Mouse (Mus musculus) hindbrain, embryonic 15.5 days (tissue): ENCODE data around the gene Llgl2. TPM values are rescaled to one million over a fixed set of nuclear protein-coding genes. Genes with fewer than 3 reads are reported as not detected.
A peak's percentile ranks its signal among the peaks of the same experiment; 100 is the strongest.
"Not testable (repeated sequence)": the region's sequence is repeated elsewhere in the genome, so short reads cannot be mapped to it uniquely, and the experiment has no call there.

Experiments
- ATAC-seq: fragments of 200-750 bp; cut with Nextera tagmentation; 2 replicates; pipeline ENCODE4 v1.8.0; 2017; ENCODE audit warnings: low read depth, moderate number of reproducible peaks, moderate TSS enrichment; ENCODE audit not compliant: low FRiP score
- H3K27ac ChIP-seq: fragments of 300-500 bp; sonication (generic); replicated peaks from 2 replicates; pipeline ENCODE4 v1.5.1; 2015; ENCODE audit warnings: mild to moderate bottlenecking, inconsistent platforms
- H3K27me3 ChIP-seq: fragments of 300-500 bp; sonication (generic); 2 replicates; pipeline ENCODE4 v1.6.1; 2015; ENCODE audit warnings: control low read depth, inconsistent platforms
- H3K36me3 ChIP-seq: fragments of 300-500 bp; sonication (generic); 2 replicates; pipeline ENCODE4 v1.6.1; 2015; ENCODE audit warnings: control low read depth, inconsistent platforms
- H3K4me1 ChIP-seq: fragments of 300-500 bp; sonication (generic); replicated peaks from 2 replicates; pipeline ENCODE4 v1.6.1; 2015; ENCODE audit warnings: control low read depth, inconsistent platforms
- H3K4me2 ChIP-seq: fragments of 300-500 bp; sonication (generic); 2 replicates; pipeline ENCODE4 v1.6.1; 2015; ENCODE audit warnings: moderate library complexity, mild to moderate bottlenecking, inconsistent platforms
- H3K4me3 ChIP-seq: fragments of 300-500 bp; sonication (generic); 2 replicates; pipeline ENCODE4 v1.5.1; 2015; ENCODE audit warnings: mild to moderate bottlenecking, inconsistent platforms
- H3K9ac ChIP-seq: fragments of 300-500 bp; sonication (generic); 2 replicates; pipeline ENCODE4 v1.6.1; 2015; ENCODE audit warnings: inconsistent platforms
- H3K9me3 ChIP-seq: fragments of 300-500 bp; sonication (generic); 2 replicates; pipeline ENCODE4 v1.6.1; 2016; ENCODE audit warnings: control low read depth, inconsistent platforms
- WGBS: fragments of 180-500 bp; shearing (Covaris S2); methylation state at CpG from one replicate; pipeline ENCODE4 v1.1.7; 2015; 5-methylcytosine and 5-hydroxymethylcytosine counted together
- polyA plus RNA-seq: library from polyadenylated mRNA; unstranded; fragments of >200 nt; fragmentation: Nextera tagmentation; extraction: Ambion mirVana; gene quantifications from 2 replicates; pipeline ENCODE4 v1.2.1, GENCODE M21; 2015

Gene Llgl2
- polyA plus RNA-seq, 1 experiment from 2014 or later = 1.3 TPM

GRCm38 (mm10) chr11:115841044-115841443, 17.2 kb downstream of the Llgl2 start:
- ATAC-seq = no peak
- Histone ChIP-seq H3K9ac (no peak overlapping the region), H3K27ac (no peak overlapping the region), H3K4me2 (no peak overlapping the region), H3K27me3 (no peaks in the 10 kb centered on the region), H3K9me3 (no peaks in the 10 kb centered on the region), H3K36me3 (no peaks in the 10 kb centered on the region), H3K4me3 (no peak overlapping the region), H3K4me1 (no peaks in the 10 kb centered on the region)
- WGBS = 84% methylated on average over 6 of the region's 6 CpGs

- Histone ChIP-seq H3K27ac (no peak overlapping the region), H3K4me1 (no peaks in the 10 kb centered on the region), H3K36me3 (no peaks in the 10 kb centered on the region), H3K9ac (no peak overlapping the region), H3K4me3 (no peak overlapping the region), H3K4me2 (no peak overlapping the region), H3K27me3 (no peaks in the 10 kb centered on the region), H3K9me3 (no peaks in the 10 kb centered on the region)
- 31% methylated on average over 6 of the region's 6 CpGs for WGBS
- no peak for ATAC-seq
Measured at GRCm38 (mm10) chr11:115841961-115842550, 18.2 kb downstream of the Llgl2 start.

GRCm38 (mm10) chr11:115843141-115843890, 19.5 kb downstream of the Llgl2 start:
- Histone ChIP-seq H3K4me2 (no peak overlapping the region), H3K4me3 (no peak overlapping the region), H3K9ac (no peak overlapping the region), H3K4me1 (no peaks in the 10 kb centered on the region), H3K27ac (no peak overlapping the region), H3K9me3 (no peaks in the 10 kb centered on the region), H3K27me3 (no peaks in the 10 kb centered on the region), H3K36me3 (no peaks in the 10 kb centered on the region)
- WGBS = 80% methylated on average over 14 of the region's 14 CpGs
- no peak for ATAC-seq

- ATAC-seq = no peak
- no peak overlapping the region for H3K4me2 ChIP-seq
- no peaks in the 10 kb centered on the region for H3K4me1 ChIP-seq
- no peaks in the 10 kb centered on the region for H3K9me3 ChIP-seq
- no peak overlapping the region for H3K27ac ChIP-seq
- H3K27me3 ChIP-seq = no peaks in the 10 kb centered on the region
- 88% methylated on average over 5 of the region's 5 CpGs for WGBS
- H3K9ac ChIP-seq = no peak overlapping the region
- no peaks in the 10 kb centered on the region for H3K36me3 ChIP-seq
- no peak overlapping the region for H3K4me3 ChIP-seq
Measured at GRCm38 (mm10) chr11:115843891-115844239, 20.0 kb downstream of the Llgl2 start.

- Histone ChIP-seq H3K27ac (no peak overlapping the region), H3K4me1 (no peaks in the 10 kb centered on the region), H3K27me3 (no peaks in the 10 kb centered on the region), H3K36me3 (no peaks in the 10 kb centered on the region), H3K4me2 (no peak overlapping the region), H3K4me3 (no peak overlapping the region), H3K9me3 (no peaks in the 10 kb centered on the region), H3K9ac (no peak overlapping the region)
- no peak for ATAC-seq
- 82% methylated on average over 8 of the region's 8 CpGs for WGBS
Measured at GRCm38 (mm10) chr11:115844240-115844639, 20.4 kb downstream of the Llgl2 start.

GRCm38 (mm10) chr11:115845819-115846218, 22.0 kb downstream of the Llgl2 start:
- no peak overlapping the region for H3K4me2 ChIP-seq
- no peaks in the 10 kb centered on the region for H3K4me1 ChIP-seq
- no peaks in the 10 kb centered on the region for H3K36me3 ChIP-seq
- ATAC-seq = no peak
- H3K4me3 ChIP-seq = no peak overlapping the region
- no peak overlapping the region for H3K9ac ChIP-seq
- H3K27ac ChIP-seq = no peak overlapping the region
- H3K27me3 ChIP-seq = no peaks in the 10 kb centered on the region
- WGBS = 94% methylated on average over 2 of the region's 2 CpGs
- H3K9me3 ChIP-seq = no peaks in the 10 kb centered on the region

- Histone ChIP-seq H3K4me1 (peaks cover 18% of the 10 kb centered on the region), H3K9ac (no peak overlapping the region), H3K27me3 (peaks cover 22% of the 10 kb centered on the region), H3K36me3 (no peaks in the 10 kb centered on the region), H3K4me3 (no peak overlapping the region), H3K9me3 (no peaks in the 10 kb centered on the region), H3K4me2 (no peak overlapping the region), H3K27ac (no peak overlapping the region)
- ATAC-seq = no peak
- 74% methylated on average over 6 of the region's 6 CpGs for WGBS
Measured at GRCm38 (mm10) chr11:115854674-115855073, 30.8 kb downstream of the Llgl2 start.

GRCm38 (mm10) chr11:115857146-115857545, 33.3 kb downstream of the Llgl2 start:
- H3K36me3 ChIP-seq, H3K9ac ChIP-seq, H3K9me3 ChIP-seq, H3K4me2 ChIP-seq, H3K27ac ChIP-seq, H3K4me3 ChIP-seq, ATAC-seq: not testable (repeated sequence)
- Histone ChIP-seq H3K4me1 (peaks cover 22% of the 10 kb centered on the region), H3K27me3 (peaks cover 47% of the 10 kb centered on the region)
- WGBS = 91% methylated on average over 4 of the region's 4 CpGs

GRCm38 (mm10) chr11:115857936-115858335, 34.1 kb downstream of the Llgl2 start:
- ATAC-seq = no peak
- Histone ChIP-seq H3K9me3 (no peaks in the 10 kb centered on the region), H3K4me3 (no peak overlapping the region), H3K4me1 (peaks cover 22% of the 10 kb centered on the region), H3K27ac (no peak overlapping the region), H3K27me3 (peaks cover 48% of the 10 kb centered on the region), H3K36me3 (no peaks in the 10 kb centered on the region), H3K9ac (no peak overlapping the region), H3K4me2 (no peak overlapping the region)
- 33% methylated on average over 13 of the region's 13 CpGs for WGBS

- Histone ChIP-seq H3K4me2 (peak within 1 kb of the TSS; percentile 51), H3K9ac (0 out of 2 replicates have a peak within 1 kb of the TSS, but pooled peaks have one; percentile 18), H3K27me3 (peaks cover 48% of the 10 kb centered on the region), H3K4me3 (peak within 1 kb of the TSS; percentile 27), H3K36me3 (no peaks in the 10 kb centered on the region), H3K27ac (no peak within 1 kb of the TSS), H3K4me1 (peaks cover 22% of the 10 kb centered on the region), H3K9me3 (no peaks in the 10 kb centered on the region)
- no peak for ATAC-seq
- WGBS = 10% methylated on average over 27 of the region's 27 CpGs
Measured at GRCm38 (mm10) chr11:115858354-115858753, 34.5 kb downstream of the Llgl2 start, which contains the start of gene Myo15b. TSS of gene Myo15b (plus strand) at chr11:115858406.

- Histone ChIP-seq H3K27ac (no peak overlapping the region), H3K4me3 (peak overlapping the region; percentile 27), H3K4me1 (peaks cover 22% of the 10 kb centered on the region), H3K36me3 (no peaks in the 10 kb centered on the region), H3K4me2 (peak overlapping the region; percentile 51), H3K27me3 (peaks cover 48% of the 10 kb centered on the region), H3K9me3 (no peaks in the 10 kb centered on the region), H3K9ac (0 out of 2 replicates have a peak overlapping the region, but pooled peaks have one; percentile 18)
- WGBS = 2% methylated on average over 75 of the region's 75 CpGs
- peak; percentile 66 for ATAC-seq
Measured at GRCm38 (mm10) chr11:115859143-115859945, 35.5 kb downstream of the Llgl2 start.

GRCm38 (mm10) chr11:115863895-115864294, 40.0 kb downstream of the Llgl2 start:
- H3K4me3 ChIP-seq = no peak overlapping the region
- no peaks in the 10 kb centered on the region for H3K9me3 ChIP-seq
- H3K4me2 ChIP-seq = no peak overlapping the region
- H3K4me1 ChIP-seq = peaks cover 11% of the 10 kb centered on the region
- no peak for ATAC-seq
- H3K27ac ChIP-seq = no peak overlapping the region
- no peaks in the 10 kb centered on the region for H3K36me3 ChIP-seq
- peaks cover 32% of the 10 kb centered on the region for H3K27me3 ChIP-seq
- H3K9ac ChIP-seq = no peak overlapping the region
- 85% methylated on average over 8 of the region's 8 CpGs for WGBS
